Mouse (Mus musculus) liver, postnatal 0 days (tissue): ENCODE results near the gene Pappa. TPM values are rescaled to one million over a fixed set of nuclear protein-coding genes. Genes with fewer than 3 reads are reported as not detected.

Experiments used
- ATAC-seq: fragments of 200-750 bp; cut with Nextera tagmentation; 2 replicates; pipeline ENCODE4 v1.8.0; 2017; ENCODE audit warnings: mild to moderate bottlenecking, moderate library complexity
- DNase-seq: peaks from one replicate; pipeline ENCODE4 v3.0.0-alpha.2; 2016
- H3K27ac ChIP-seq: fragments of 300-500 bp; sonication (generic); 2 replicates; pipeline ENCODE4 v1.5.1; 2014; ENCODE audit warnings: antibody characterized with exemption, moderate library complexity, mild to moderate bottlenecking, low read depth
- H3K27me3 ChIP-seq: fragments of 300-500 bp; sonication (generic); 2 replicates; pipeline ENCODE4 v1.6.1; 2014; ENCODE audit warnings: low read length, control low read depth, mixed read lengths; ENCODE audit not compliant: insufficient read depth
- H3K36me3 ChIP-seq: fragments of 300-500 bp; sonication (generic); replicated peaks from 2 replicates; pipeline ENCODE4 v1.6.1; 2014; ENCODE audit warnings: mild to moderate bottlenecking, control low read depth, low read length, moderate library complexity, mixed read lengths; ENCODE audit not compliant: insufficient read depth
- H3K4me1 ChIP-seq: fragments of 300-500 bp; sonication (generic); 2 replicates; pipeline ENCODE4 v1.6.1; 2014; ENCODE audit warnings: antibody characterized with exemption, mild to moderate bottlenecking, control low read depth; ENCODE audit not compliant: insufficient read depth
- H3K4me2 ChIP-seq: fragments of 300-500 bp; sonication (generic); 2 replicates; pipeline ENCODE4 v1.6.1; 2014; ENCODE audit warnings: low read depth, mild to moderate bottlenecking, low read length, moderate library complexity, mixed read lengths
- H3K4me3 ChIP-seq: fragments of 300-500 bp; sonication (generic); 2 replicates; pipeline ENCODE4 v1.5.1; 2014; ENCODE audit warnings: low read depth, low read length
- H3K9ac ChIP-seq: fragments of 300-500 bp; sonication (generic); replicated peaks from 2 replicates; pipeline ENCODE4 v1.6.1; 2014; ENCODE audit warnings: mild to moderate bottlenecking, moderate library complexity
- H3K9me3 ChIP-seq: fragments of 300-500 bp; sonication (generic); 2 replicates; pipeline ENCODE4 v1.6.1; 2016; ENCODE audit warnings: mild to moderate bottlenecking, control low read depth, low read length, mixed read lengths
- CTCF ChIP-seq: sonication (generic); IDR thresholded peaks from 2 replicates; pipeline ENCODE4 v1.5.1; 2016; ENCODE audit warnings: antibody characterized with exemption, low read depth
- EP300 ChIP-seq: IDR thresholded peaks from 2 replicates; pipeline ENCODE4 v1.6.1; 2016; ENCODE audit warnings: antibody characterized with exemption, low read depth, mild to moderate bottlenecking
- WGBS: fragments of 180-500 bp; shearing (Covaris S2); extraction: QIAGEN DNeasy Blood & Tissue Kit; methylation state at CpG from one replicate; pipeline ENCODE4 v1.1.7; 2014; ENCODE audit not compliant: insufficient replicate concordance; 5-methylcytosine and 5-hydroxymethylcytosine counted together
- polyA plus RNA-seq: library from polyadenylated mRNA; unstranded; fragments of >200 nt; fragmentation: Nextera tagmentation; extraction: Ambion mirVana; gene quantifications from 2 replicates; pipeline ENCODE4 v1.2.1, GENCODE M21; 2015

The Pappa gene
- polyA plus RNA-seq, 1 experiment from 2014 or later, result 0.01 TPM

DNA sequence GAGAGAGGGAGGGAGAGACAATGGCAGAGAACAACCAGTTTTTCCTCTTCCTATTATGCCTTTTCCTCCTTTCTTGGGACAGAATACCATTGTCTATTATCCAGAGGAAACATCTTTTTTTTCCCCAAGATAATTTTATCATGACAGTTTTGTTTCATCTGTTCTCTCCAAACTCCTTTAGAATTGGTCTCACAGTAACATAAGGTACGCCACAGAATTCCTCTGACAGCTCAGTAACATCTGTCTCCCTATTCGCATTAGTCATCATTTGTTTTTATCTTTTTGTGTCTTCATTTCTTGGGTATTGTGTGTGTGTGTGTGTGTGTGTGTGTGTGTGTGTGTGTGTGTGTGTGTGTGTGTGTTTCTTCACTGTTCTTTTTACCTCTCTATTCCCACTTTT, 201.8 kb downstream of the Pappa start:
- 82% methylated on average over 2 of the region's 2 CpGs for WGBS
- H3K27ac ChIP-seq, result no peak overlapping the region
- no peak overlapping the region for H3K9ac ChIP-seq
- no peak for TF ChIP-seq EP300
- TF ChIP-seq CTCF, result no peak
- no peak overlapping the region for H3K4me3 ChIP-seq
- H3K4me2 ChIP-seq, result no peak overlapping the region
- ATAC-seq (no peak), DNase-seq (no peak)
- H3K4me1 ChIP-seq, result no peaks in the 10 kb centered on the region
- H3K36me3 ChIP-seq, result no peaks in the 10 kb centered on the region
- no peaks in the 10 kb centered on the region for H3K9me3 ChIP-seq
- no peaks in the 10 kb centered on the region for H3K27me3 ChIP-seq

DNA sequence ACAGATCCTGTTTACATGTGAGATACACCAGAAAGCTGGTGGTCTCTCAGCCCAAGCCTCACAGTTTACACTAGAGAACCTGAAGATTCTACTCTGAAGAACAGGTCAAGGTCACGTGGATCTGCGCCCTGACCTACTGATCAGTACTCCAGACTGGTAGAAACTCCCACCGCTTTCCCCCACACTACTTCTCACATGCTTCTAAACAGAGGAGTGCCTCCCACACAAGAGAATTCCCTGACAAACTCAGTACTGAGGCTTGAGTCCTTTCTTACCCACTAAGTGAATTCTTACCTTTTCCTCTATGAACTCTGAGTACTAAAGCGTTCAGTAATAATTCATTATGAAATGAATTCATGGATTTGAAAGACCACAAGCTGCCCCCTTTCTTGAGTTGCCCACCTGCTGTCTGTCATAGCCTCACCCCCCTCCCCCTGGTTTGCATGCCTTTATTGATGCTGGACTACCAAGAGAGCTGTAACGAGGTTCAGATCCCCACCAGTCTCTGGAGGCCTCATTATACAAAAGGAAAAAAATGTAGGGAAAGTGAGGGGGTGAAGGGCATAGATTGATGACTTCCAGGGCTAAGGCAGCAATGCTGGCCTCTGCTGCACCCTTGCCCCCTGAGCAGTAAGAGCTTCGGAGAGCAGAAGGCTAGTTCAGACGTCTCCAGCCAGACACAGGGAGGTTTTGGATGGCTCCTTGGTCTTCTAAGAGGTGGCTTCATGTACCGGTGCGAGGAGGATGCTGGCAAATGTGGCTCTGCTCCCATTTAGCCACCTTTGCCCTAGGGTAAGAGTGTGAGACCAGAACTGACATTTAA, 204.7 kb downstream of the Pappa start:
- WGBS, result 66% methylated on average over 9 of the region's 9 CpGs
- Histone ChIP-seq H3K27me3 (no peaks in the 10 kb centered on the region), H3K4me2 (no peak overlapping the region), H3K4me1 (no peaks in the 10 kb centered on the region; the same call in 1 of the 2 replicates), H3K4me3 (no peak overlapping the region), H3K9me3 (no peaks in the 10 kb centered on the region), H3K36me3 (no peaks in the 10 kb centered on the region), H3K27ac (no peak overlapping the region), H3K9ac (no peak overlapping the region)
- no peak for TF ChIP-seq EP300
- TF ChIP-seq CTCF, result no peak
- DNase-seq, result no peak
- no peak for ATAC-seq

DNA sequence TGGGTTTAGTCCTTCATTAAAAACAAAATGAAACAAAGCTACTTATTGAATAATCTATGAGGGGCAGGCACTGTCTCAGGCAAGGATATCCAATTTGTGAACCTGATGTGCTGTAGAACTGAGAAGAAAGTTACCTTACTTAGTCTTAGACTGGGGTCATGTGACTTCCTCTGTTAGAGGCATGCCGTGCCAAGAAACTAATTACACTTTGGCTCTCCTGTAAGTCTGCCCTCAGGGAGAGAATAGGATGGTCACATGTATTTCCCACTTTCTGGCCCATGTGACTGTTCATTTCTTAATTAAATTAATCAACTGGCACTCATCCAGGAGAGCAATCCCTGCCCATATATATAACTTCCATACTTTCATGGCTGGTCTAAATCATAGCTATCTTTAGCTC, 209.7 kb downstream of the Pappa start:
- Histone ChIP-seq H3K27ac (no peak overlapping the region), H3K4me2 (no peak overlapping the region), H3K9ac (no peak overlapping the region), H3K27me3 (no peaks in the 10 kb centered on the region), H3K4me3 (no peak overlapping the region), H3K9me3 (no peaks in the 10 kb centered on the region), H3K36me3 (no peaks in the 10 kb centered on the region), H3K4me1 (no peaks in the 10 kb centered on the region; the same call in 1 of the 2 replicates)
- DNase-seq (no peak), ATAC-seq (no peak)
- no peak for TF ChIP-seq EP300
- TF ChIP-seq CTCF, result no peak
- WGBS, result 38% methylated on average over 1 of the region's 1 CpGs

DNA sequence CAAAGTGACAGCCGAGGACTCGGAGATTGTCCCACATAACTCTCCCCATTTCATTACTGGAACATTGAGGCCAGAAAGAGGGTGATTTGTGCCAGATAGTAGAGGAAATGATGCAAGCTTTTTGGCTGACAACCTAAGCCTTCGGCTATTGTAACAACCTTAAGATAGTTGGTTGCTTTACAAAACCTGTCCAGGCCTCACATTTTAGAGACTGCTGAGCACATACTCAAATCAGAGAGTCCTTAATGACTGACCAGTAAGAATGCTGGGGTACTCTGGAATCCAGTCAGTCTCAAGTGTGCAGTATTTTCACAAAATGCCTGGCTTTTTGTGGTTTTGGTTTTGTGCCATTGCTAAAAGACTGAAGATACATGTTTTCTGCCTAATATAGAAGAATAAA, 217.8 kb downstream of the Pappa start:
- no peak for DNase-seq
- H3K36me3 ChIP-seq, result no peaks in the 10 kb centered on the region
- H3K27ac ChIP-seq, result no peak overlapping the region
- H3K9me3 ChIP-seq, result no peaks in the 10 kb centered on the region
- H3K9ac ChIP-seq, result no peak overlapping the region
- no peaks in the 10 kb centered on the region for H3K27me3 ChIP-seq
- WGBS, result 72% methylated on average over 3 of the region's 3 CpGs
- H3K4me2 ChIP-seq, result no peak overlapping the region
- TF ChIP-seq EP300 (no peak), CTCF (no peak)
- ATAC-seq, result no peak
- no peak overlapping the region for H3K4me3 ChIP-seq
- H3K4me1 ChIP-seq, result no peaks in the 10 kb centered on the region

DNA sequence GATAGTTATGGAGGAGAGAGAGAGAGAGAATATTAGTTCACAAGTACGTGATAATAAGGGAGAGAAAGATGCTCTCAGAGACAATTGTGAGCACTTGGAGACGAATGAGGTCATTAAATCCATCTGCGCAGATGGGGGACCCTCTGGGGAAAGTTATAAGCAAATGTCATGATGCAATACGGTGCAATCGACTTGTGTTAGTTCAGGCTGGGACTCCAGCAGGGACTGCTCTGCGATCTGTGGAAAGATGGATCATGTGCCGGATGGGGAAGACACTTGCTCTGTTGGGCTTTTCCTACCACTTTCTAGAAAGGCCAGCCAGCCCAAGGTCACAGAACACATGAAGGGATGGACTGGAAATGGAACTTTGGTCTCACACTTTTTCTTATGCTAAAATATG, 226.5 kb downstream of the Pappa start:
- H3K4me1 ChIP-seq, result no peaks in the 10 kb centered on the region
- no peak for ATAC-seq
- H3K36me3 ChIP-seq, result no peaks in the 10 kb centered on the region
- no peaks in the 10 kb centered on the region for H3K27me3 ChIP-seq
- DNase-seq, result no peak
- TF ChIP-seq EP300 (no peak), CTCF (no peak)
- no peak overlapping the region for H3K4me3 ChIP-seq
- 80% methylated on average over 7 of the region's 7 CpGs for WGBS
- no peak overlapping the region for H3K9ac ChIP-seq
- H3K4me2 ChIP-seq, result no peak overlapping the region
- no peaks in the 10 kb centered on the region for H3K9me3 ChIP-seq
- H3K27ac ChIP-seq, result no peak overlapping the region

DNA sequence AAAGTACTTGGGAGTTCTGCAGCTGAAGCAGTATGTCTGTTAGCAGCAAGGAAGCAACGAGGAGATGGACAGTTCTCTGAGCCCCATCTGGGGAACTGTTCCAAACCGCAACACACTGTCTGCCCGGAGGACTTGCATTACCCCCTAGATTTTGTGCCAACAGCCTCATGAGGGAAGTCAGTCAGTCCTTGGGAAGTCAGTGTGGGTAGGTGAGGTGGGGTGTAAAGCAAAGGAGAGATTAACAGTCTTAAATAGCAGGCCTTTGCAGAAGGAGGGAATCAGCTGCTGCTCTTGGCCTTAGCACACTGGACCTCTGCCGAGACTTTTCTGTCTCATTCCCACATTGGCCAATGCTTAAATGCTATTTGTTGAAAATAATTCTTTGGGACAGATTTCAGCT, 230.6 kb downstream of the Pappa start:
- Histone ChIP-seq H3K4me3 (no peak overlapping the region), H3K9ac (no peak overlapping the region), H3K9me3 (no peaks in the 10 kb centered on the region), H3K27me3 (no peaks in the 10 kb centered on the region), H3K4me1 (no peaks in the 10 kb centered on the region), H3K36me3 (no peaks in the 10 kb centered on the region), H3K4me2 (no peak overlapping the region), H3K27ac (no peak overlapping the region)
- 68% methylated on average over 4 of the region's 4 CpGs for WGBS
- TF ChIP-seq CTCF (no peak), EP300 (no peak)
- DNase-seq (no peak), ATAC-seq (no peak)

DNA sequence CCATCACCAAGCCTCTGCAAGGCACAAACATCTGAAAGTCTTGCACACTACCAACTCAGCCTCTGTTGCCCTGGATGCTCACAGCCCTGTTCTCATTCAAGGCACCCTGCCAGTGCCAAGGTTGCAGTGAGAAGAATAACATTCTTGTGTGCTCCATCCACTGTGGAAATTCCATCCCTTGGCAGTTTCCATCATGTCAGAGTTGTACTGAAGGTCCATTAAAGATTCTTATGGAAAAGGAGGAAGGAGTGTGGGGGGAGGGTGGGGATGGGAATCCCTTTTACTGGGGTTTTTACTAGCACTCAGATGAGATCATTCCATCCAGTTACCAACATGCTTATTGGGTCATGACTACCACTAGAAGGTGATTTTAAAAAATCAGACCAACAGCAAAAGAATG, 243.2 kb downstream of the Pappa start:
- Histone ChIP-seq H3K4me3 (no peak overlapping the region), H3K36me3 (no peaks in the 10 kb centered on the region), H3K27me3 (no peaks in the 10 kb centered on the region), H3K27ac (no peak overlapping the region), H3K4me1 (no peaks in the 10 kb centered on the region), H3K9ac (no peak overlapping the region), H3K4me2 (no peak overlapping the region), H3K9me3 (no peaks in the 10 kb centered on the region)
- TF ChIP-seq EP300 (no peak), CTCF (no peak)
- DNase-seq, result no peak
- ATAC-seq, result no peak
